Mouse (Mus musculus) embryo, embryonic 10.5 days (tissue): ENCODE data around the gene Lrrc52.

Source experiments
- DNase-seq: peaks from one replicate; pipeline ENCODE4 v3.0.0-alpha.2; 2015; ENCODE audit warnings: low spot score

Lrrc52 gene

DNA sequence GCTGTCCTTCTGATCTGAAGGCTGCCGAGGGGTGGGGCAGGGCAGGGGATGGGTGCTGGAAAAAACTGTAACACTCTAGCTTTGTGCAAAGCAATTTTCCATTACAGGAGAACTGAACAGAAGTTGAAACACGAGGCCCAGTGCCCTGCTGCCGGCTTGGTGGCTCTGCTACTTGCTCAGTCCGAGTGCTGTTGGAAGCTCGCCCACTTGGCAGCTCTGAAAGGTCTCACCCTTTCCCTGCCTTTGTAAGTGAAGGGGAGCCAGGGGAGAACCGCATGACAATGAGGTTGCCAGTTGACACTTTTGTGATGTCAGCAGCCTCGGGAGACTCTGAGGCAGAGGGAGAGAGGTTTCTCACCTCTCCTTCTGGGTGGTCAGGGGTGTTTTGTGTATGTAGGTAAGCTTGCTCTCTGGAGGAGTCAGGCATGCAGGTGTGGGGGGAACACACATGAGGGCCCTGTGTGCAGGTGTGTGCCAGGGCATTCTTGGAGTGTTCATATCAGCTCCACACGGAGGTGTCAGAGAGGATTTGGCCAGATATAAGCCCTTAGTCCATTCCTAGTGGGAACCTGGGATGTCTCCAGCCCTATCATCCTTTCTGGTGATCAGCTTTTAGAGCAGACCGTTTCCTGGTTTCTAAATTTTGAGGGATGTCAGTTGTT lies at the start of gene Lrrc52:
Gene Lrrc52 (minus strand): TSS at position 16 of the 662 bp plus-strand sequence.
- no peak for DNase-seq

DNA sequence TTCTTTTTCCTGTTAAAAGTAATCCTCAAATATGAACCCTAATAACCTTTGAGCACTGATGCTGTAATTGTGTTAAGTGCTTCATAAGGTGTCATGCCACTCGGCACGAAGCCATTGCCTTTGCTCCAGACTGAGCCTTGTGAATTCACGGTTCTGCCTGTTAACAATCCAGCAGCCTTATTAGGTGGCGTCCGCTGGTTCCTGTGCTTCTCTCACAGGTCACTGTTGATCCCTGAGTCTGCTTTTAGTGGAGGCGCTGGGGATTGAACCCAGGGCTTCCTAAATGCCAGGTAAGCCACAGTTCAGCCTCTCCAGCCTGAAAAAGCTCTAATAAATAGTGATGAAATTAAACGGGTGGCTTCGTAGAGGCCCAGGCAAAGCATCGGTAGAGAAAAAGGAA lies 45.0 kb upstream of the Lrrc52 start:
- DNase-seq, result no peak

DNA sequence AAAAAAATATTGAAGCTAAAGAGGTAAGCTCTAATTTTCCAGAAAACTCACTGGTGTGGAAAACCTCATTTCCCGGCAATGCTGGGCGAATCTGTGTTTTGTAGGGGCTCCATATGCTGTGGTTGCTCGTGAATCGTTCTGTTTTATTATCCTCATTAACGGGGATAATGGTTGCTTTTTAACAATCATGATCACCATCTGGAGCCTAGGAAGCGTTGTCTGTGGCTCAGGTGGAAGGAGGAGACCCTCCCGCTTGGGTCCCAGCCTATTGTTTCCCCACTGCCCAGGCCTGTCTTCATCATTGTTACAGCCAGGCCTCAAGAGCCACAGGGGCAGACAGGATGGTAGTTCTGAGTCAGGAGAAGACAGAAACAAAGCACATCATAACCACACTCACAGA lies 39.5 kb upstream of the Lrrc52 start:
- DNase-seq, result no peak

DNA sequence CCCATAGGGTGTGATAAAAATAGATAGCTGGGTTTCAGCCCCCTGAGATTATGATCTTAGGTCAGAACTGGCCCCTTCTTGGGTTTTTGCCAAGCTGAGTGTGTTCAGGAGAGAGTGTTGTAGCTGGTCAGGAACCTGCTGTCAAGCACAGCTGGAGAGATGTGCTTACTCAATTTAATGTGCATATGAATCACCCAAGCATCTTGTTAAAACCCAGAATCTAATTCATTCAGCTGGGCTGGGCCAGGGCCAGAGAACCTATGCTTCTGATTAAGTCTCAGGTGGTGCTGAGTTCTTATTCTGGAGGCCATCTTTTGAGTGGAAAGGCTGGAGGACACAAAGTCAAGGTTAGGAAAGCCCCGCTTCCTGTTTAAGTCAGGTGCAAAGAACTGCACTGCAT lies 38.8 kb upstream of the Lrrc52 start:
- no peak for DNase-seq

DNA sequence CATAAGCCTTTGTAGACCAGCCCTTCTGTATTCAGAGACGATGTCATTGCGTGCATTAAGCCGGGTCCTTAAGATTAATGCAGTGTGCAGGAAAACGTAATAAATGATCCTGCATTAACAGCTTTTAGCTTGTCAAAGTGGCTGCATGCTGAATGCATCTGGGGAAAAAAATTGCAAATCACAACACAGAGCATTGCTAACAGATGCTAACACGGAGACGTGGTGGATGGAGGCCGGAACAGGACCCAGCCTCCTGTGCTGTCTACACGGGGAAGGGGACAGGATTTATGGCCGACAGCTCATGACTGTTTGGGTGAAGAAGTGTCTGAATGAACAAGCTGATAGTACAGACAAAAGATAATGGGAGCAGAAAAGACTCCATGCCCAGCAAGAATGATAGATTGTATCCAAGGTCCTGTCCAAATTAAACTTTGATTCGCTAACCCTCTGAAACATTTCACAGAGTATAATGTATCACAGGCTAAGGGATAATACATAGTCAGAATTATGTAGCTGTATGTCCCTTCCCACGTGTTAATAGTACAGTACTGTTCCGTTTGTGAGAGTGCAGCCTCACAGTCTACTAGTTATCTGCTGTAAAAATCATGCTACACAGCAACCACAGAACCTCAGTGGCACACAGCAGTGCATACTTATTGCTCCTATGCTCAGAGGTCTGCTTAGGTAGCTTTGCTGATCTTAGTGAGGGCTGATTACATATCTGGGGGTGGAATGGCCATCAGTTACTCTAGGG lies 32.7 kb upstream of the Lrrc52 start:
- peak; percentile 26 for DNase-seq

DNA sequence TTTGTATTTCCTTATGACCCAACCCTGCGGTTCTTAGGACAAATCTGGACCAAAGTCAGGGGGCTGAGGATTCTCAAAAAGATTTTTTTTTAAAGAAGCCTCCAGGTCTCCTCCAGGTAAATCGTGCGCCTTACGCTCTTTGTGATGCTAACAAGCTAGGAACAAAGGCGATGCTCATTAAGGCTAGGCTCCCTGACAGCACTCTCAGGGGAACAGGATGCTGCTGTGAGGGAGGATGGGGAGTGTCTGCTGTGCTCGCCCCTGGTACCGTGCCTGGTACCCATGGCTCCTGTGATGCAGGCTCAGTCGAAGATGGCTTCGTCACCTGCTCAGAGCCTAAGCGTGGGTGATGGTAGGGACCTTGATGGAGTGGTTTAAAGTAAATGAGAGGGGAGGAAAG lies 31.4 kb upstream of the Lrrc52 start:
- DNase-seq, result no peak

DNA sequence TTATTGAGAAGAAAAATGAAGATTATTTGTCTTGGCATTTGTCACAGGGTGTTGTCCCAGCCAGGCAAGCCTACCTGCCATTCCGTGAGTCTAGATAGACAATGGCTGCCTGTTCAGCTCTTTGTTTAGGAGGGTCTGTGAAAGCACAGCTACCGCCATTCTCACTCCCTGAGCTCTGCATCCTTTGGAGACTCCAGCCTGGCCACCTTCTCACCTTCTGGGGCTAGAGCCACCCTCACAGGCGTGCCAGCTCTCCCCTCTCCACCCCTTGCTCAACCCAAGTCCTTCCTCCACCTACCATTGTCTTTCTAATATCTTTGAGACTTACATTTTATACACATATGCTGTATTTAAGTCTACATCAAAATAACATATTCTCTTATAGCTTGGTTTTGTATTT lies 31.0 kb upstream of the Lrrc52 start:
- DNase-seq, result no peak

DNA sequence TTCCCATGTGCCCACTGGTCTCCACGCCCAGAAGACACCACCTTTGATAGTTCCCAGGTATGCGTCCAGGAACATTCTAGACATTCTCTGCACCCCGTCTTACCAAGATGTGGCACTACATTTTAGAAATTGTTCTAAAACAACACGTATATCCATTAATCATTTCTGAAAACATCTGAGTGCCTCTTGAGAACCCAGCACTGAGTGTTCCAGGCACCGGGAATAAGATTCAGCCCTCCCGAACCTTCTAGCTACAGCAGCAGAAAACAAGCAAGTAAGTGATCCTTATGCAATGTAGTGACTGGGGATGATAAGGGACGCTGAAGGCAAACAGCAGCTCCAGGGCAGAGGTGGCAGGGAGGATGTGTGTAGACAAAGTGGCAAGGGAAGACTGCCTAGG lies 24.9 kb upstream of the Lrrc52 start:
- no peak for DNase-seq

DNA sequence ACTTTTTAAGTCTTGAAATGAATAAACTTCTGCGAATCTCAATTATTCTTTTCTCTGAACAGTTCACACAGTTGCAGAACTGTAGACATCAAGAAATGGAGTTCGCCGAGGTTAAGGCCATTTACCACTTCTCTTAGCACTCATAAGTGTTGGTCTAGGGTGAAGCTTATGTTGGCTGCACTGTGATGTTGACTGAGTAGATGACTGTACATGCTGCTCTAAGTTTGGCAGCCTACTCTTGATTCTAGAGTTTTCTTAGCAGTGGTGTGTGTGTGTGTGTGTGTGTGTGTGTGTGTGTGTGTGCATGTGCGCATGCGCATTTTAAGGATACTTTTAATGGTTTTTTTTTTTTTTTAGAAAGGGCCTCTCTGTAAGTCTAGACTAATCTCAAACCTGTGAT lies 21.4 kb upstream of the Lrrc52 start:
- DNase-seq, result peak; percentile 4

DNA sequence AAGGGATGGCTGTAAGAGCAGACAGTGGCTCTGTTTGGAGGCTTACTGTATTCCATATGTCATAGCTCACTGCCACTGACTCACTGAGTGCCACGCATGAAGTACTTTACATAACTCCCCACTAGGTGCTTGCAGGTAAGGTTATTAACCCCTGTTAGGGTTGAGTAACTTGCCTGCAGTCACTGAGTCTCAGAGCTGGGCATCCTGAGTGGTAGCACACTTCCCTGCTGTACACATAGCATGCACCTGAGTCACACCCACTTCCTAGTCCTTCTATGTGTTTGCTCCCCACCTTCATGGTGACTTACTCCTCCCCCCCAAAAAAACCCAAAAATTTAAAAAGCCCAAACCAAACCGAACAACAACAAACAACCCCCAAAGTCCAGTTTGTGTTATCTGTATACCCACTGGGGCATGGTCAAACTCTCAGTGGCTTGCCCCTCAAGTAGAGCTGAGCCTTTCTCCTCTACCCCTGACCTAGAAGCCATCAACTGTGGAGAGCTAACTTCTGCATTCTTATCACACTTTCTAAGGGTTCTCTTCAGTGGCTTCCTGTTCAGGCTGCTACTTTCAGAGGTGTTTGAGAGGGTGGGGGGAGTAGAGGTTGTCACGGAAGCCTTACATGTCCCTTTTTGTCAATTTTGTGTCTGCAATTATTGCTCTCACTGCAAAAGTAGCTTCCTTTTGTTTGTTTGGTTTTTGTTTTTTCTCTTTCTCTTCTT lies 20.5 kb upstream of the Lrrc52 start:
- DNase-seq, result no peak

DNA sequence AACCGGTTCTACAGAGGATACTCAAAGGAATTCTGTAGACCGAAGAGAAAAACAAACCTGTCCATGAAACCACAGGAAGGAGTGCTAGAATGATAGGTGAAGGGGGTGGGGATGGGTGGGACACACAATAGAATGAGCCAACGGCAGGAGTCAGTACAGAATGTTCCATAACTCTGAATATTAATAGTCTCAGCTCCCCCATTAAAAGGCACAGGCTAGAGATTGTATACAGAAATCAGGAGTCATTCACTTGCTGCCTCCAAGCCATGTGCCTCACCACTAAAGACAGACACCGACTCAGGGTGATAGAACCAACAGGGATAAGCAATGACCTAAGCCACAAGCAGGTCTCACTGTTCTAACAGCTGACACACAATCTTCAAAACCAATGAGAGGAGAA lies 16.3 kb upstream of the Lrrc52 start:
- DNase-seq, result no peak

DNA sequence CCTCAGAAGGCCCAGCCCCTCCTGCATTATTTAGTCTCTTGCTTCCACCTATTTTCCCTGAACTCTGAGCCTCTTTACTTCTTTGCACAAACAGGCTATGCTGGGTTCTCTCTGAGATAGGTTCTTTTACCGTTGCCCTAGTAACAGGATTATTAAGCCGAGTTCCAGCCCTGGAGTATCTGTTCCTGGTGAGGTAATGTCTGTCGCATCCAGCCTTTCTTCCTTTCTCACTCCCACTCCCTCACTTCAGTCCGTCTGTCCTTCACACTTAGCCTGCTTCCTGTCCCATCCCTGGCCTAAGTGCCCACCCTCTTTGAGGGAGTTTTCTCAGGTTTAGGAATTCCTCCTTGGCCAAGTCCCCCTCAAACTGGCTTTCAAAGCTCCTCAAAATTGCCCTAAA lies 7.0 kb upstream of the Lrrc52 start:
- DNase-seq, result no peak

DNA sequence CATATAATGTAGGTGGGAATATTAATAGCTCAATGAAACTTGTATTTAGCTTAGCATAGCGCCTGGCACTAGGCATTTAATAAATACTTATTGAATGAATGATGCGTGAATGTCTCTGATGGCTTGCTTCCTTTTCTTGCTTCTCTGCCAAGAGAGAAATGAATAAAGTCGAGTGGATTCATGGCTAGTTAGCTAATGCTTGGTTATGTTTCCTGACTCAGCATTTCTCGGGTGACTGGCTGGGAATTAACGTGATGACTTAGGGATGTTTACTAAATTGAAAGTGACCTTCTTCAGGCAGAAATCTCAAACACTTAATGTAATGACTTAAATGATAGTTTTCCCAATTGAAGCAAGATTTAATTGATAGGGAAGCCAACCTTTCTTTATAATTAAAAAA lies 1.3 kb upstream of the Lrrc52 start:
- DNase-seq, result no peak

DNA sequence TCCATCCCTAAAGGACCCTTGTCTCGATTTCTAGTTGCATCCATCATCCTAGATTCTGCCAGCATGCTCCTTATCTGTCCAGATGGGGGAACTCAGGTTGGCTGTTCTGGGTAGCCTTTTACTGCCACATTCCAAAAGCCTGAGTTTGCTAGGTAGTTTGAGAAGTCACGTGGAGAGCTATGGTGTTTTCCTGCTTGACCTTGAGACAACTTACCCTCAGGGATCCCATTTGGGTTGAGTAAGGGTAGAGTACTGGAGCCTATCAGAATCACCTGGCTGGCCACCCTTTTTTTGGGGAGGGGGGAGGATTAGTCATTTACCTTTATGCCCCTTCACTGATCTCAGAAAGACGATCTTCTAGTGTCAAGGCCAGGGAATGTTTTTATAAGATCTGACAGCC lies 9.3 kb downstream of the Lrrc52 start:
- DNase-seq, result no peak

DNA sequence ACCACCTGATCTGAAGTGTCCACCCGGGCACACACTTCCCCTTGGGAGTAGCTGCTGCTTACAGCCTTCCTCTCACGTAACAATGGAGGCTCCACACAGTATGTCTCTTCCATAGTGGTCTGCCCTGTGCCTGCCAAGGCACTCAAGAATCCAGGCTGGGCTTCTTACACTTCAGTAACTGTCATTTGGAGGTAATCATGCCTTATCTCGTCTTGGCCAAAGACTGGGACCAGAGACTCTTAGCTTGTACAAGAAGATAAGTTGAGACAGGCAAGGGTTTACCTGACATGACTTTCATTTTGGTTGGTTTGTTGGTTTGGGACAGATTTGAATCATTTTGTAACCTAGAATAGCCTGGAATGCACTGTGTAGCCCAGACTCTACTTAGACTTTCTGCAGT lies 13.5 kb downstream of the Lrrc52 start:
- DNase-seq, result no peak

DNA sequence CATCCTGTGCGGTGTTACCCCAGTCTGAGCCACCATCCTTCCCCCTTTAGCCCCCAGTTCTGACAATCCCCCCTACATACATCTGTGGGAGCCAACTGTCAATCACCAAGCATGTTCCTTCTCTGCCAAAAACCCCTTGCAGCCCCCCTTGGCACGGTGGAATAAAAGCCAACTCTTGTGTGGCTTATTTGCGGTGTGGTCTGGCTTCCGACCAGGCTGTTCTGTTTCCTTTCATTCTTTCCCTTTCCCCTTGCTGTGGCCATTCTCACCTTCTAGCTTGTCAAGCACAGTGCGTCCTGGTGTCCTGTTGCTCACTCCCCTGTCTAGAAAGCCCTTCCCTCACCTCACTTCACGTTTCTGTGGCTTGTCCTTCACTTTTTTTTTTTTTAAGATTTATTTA lies 14.1 kb downstream of the Lrrc52 start:
- DNase-seq, result no peak

DNA sequence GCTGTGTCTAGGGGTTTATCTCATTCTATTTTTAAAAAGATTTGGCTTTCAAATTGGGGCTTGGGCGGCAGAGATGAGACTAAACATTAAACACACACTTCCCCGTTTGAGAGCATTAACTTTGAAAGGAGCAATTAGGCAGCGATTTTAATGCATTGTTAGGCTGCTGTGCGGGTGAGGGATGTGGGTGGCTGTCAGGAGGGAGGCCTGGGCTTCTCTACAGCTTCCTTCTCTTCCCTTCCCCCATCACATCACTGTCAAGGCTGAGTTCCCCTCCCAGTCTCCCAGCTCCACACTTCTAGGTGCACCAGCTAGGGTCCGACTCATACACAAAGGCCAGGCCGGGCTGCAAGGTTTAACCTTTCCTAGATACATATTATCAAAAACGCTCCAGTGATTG lies 18.0 kb downstream of the Lrrc52 start:
- no peak for DNase-seq

DNA sequence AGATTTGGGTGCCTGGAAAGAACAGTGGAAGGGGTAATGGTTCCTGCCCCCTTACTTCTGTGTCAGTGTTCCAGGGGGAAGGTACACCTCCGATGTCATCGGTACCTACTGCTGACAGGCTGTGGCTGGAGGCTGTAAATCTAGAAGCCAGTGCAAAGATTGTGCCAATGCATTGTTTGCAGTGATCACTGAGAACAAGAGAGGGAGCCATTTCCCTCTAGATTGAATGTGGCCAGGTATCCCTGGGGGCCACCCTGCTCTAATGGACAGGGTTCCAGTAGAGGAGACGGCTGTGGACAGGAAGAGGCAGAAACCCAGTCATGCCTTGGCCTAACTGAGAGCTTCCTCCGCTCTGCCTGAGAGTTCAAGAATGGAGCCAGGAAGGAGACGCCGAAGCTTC lies 18.5 kb downstream of the Lrrc52 start:
- no peak for DNase-seq

DNA sequence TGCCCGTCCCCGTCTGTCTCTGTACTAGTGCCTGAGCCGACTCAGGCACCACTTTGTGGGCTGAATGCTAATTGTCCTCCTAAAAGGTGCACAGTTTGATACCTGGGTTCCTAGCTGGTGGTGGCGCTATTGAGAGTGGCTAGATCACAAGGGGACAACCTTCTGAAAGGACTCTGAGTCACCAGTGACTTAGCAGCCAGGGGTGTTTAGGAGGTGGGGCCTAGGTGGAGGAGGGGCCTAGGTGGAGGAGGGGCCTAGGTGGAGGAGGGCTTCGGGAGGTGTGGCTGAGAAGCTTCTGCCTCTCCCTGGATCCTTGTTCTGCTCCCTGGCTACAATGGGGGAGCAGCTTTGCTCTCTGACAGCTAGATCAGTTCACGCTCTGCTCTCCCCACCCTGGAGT lies 20.1 kb downstream of the Lrrc52 start:
- no peak for DNase-seq

DNA sequence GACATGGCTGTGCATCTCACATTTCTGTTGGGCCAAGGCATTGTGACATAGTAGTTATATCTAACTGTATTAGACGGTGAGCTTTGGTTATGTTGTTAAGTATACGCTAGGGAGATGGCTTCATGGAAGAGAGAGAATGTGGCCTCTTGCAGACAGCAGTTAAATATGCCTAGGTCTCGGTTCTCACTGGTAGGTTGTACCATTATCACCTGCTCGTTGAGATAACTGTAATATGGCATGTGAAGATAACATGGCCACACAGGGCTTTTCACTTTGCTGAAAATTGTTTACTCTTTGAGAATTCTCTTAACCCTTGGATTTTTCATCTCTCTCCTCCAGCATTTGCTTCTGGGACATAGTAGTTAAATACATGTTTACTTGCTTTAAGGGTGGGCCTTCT lies 21.4 kb downstream of the Lrrc52 start:
- no peak for DNase-seq

DNA sequence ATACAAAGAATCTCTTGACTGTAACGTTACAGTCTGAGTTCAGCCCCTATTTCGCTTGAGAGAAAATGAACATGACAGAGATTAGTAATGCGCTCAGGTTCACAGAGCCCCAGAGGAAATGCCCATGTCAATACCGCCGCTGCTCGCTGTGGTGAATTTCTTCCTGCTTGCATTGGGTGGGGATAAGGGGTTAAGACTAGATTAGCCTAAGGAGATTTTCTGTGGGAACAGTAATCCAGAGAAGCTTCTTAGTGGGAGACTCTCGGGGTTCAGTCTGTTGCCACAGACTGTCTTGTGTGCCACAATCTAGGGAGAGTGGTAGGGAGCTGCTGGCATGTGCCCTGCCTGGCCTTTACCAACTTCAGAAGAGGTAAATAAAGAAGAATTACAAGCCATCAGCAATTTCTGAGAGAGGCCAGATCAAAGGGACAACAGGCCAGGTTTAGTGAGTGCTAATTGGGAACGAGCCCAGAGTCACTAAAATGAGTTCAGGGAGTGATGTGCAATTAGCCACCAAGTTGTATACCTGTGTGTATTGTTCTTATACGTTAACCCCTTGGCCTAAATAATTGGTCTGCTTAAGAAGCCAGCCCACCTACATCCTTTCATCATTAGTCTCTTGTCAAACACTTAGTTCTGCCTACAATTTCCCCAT lies 28.2 kb downstream of the Lrrc52 start:
- no peak for DNase-seq

DNA sequence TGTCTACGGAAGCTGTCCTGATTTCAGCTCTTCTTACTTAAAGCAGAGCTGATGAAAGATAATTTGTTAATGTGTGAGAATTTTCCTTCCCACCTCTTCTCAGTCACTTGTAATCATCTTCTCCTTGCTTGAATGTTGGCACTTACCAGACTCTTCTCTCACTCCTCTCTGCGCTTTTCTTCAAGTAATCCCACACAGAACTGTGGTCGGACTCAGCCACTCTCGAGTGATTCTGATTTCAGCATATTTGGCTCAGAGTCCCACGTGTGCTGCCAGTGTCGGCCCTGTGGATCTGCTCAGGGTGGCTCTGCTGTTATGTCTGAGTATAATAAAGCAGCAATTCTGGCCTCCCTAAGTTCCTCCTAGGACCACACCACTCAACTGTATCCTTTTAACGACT lies 29.5 kb downstream of the Lrrc52 start:
- no peak for DNase-seq
